Comparison of ENCODE assay signal across 8 mouse cellular contexts in genomic region chr3:22078529-22078928, GRCm38 (mm10). TPM values are rescaled to one million over a fixed set of nuclear protein-coding genes. Genes with fewer than 3 reads are reported as not detected.
DNase-seq lines count a peak whose midpoint lies in the region; ATAC-seq and TF ChIP-seq lines count a peak whose summit lies in the region.

No protein-coding gene starts in this region.

- peak overlapping the region; percentile 69 for H3K4me2 ChIP-seq in embryonic facial prominence, embryonic 13.5 days
- peak overlapping the region; percentile 96; the same call in 1 of the 2 replicates for H3K4me2 ChIP-seq in intestine, postnatal 0 days (replicated peaks; ENCODE audit: low read depth)
- H3K4me2 ChIP-seq in neural tube, embryonic 13.5 days = peak overlapping the region; percentile 72

- H3K27me3 ChIP-seq in liver, adult 2 months (ENCODE audit: control insufficient read depth, insufficient read depth, low read length) = no peaks in the 10 kb centered on the region
- no peaks in the 10 kb centered on the region for H3K27me3 ChIP-seq in embryonic facial prominence, embryonic 13.5 days
- no peaks in the 10 kb centered on the region for H3K27me3 ChIP-seq in intestine, postnatal 0 days (replicated peaks; ENCODE audit: control insufficient read depth, insufficient read depth, low read length)
- H3K27me3 ChIP-seq in neural tube, embryonic 13.5 days = no peaks in the 10 kb centered on the region

- peaks cover 36% of the 10 kb centered on the region for H3K4me1 ChIP-seq in liver, adult 2 months (ENCODE audit: control insufficient read depth, insufficient read depth, low read length)
- H3K4me1 ChIP-seq in embryonic facial prominence, embryonic 13.5 days = peaks cover 49% of the 10 kb centered on the region
- H3K4me1 ChIP-seq in intestine, postnatal 0 days (replicated peaks; ENCODE audit: control insufficient read depth, insufficient read depth, low read length) = no peaks in the 10 kb centered on the region
- H3K4me1 ChIP-seq in neural tube, embryonic 13.5 days (replicated peaks) = peaks cover 53% of the 10 kb centered on the region

- H3K36me3 ChIP-seq in liver, adult 2 months (ENCODE audit: control insufficient read depth, insufficient read depth, low read length) = no peaks in the 10 kb centered on the region
- peaks cover 4% of the 10 kb centered on the region; the same call in 1 of the 2 replicates for H3K36me3 ChIP-seq in embryonic facial prominence, embryonic 13.5 days
- no peaks in the 10 kb centered on the region; the same call in 1 of the 2 replicates for H3K36me3 ChIP-seq in intestine, postnatal 0 days (ENCODE audit: control insufficient read depth, insufficient read depth)
- H3K36me3 ChIP-seq in neural tube, embryonic 13.5 days = no peaks in the 10 kb centered on the region

- no peak for TF ChIP-seq CTCF in liver, adult 2 months (IDR thresholded peaks at IDR 0.05; ENCODE audit: low read depth, low read length)
- TF ChIP-seq CTCF in intestine, postnatal 0 days (IDR thresholded peaks at IDR 0.05; ENCODE audit: low read depth) = no peak

- DNase-seq in liver, adult 2 months (ENCODE audit: extremely low read depth, low read depth, low spot score) = no peak
- no peak for DNase-seq in liver
- DNase-seq in urinary bladder, postnatal 25 days (ENCODE audit: low spot score) = no peak
- DNase-seq in right cerebral cortex, postnatal 10 days (ENCODE audit: low spot score in 2 of 2) = no peak
- no peak for DNase-seq in layer of hippocampus, adult 9-11 months

- no peak for ATAC-seq in embryonic facial prominence, embryonic 13.5 days (ENCODE audit: insufficient number of reproducible peaks, insufficient read depth, low FRiP score, low TSS enrichment, low read depth)
- ATAC-seq in intestine, postnatal 0 days = no peak
- ATAC-seq in neural tube, embryonic 13.5 days (ENCODE audit: low read depth) = no peak

- WGBS in liver, adult 2 months = 44% methylated on average over 3 of the region's 3 CpGs
- 46% methylated on average over 3 of the region's 3 CpGs for WGBS in embryonic facial prominence, embryonic 13.5 days
- 58% methylated on average over 3 of the region's 3 CpGs for WGBS in intestine, postnatal 0 days
- 60% methylated on average over 3 of the region's 3 CpGs for WGBS in neural tube, embryonic 13.5 days

- no peak overlapping the region for H3K27ac ChIP-seq in liver, adult 2 months (replicated peaks; ENCODE audit: insufficient read depth, low read depth, low read length)
- no peak overlapping the region for H3K27ac ChIP-seq in embryonic facial prominence, embryonic 13.5 days
- H3K27ac ChIP-seq in intestine, postnatal 0 days (ENCODE audit: low read depth, low read length) = no peak overlapping the region
- H3K27ac ChIP-seq in neural tube, embryonic 13.5 days (replicated peaks) = no peak overlapping the region

- TF ChIP-seq POLR2A in liver, adult 2 months (IDR thresholded peaks at IDR 0.05; ENCODE audit: extremely low read depth, insufficient read depth, low read length) = no peak

- no peak overlapping the region for H3K9ac ChIP-seq in liver, adult 2 months (ENCODE audit: low read depth, low read length)
- peak overlapping the region; percentile 98 for H3K9ac ChIP-seq in embryonic facial prominence, embryonic 13.5 days
- H3K9ac ChIP-seq in intestine, postnatal 0 days (ENCODE audit: low read depth, low read length) = no peak overlapping the region
- peak overlapping the region; percentile 96 for H3K9ac ChIP-seq in neural tube, embryonic 13.5 days

- peaks cover 26% of the 10 kb centered on the region; the same call in 1 of the 2 replicates for H3K79me2 ChIP-seq in liver, adult 2 months (ENCODE audit: control insufficient read depth, insufficient read depth, low read length)

- peak overlapping the region; percentile 36; the same call in 1 of the 2 replicates for H3K4me3 ChIP-seq in liver, adult 2 months (ENCODE audit: insufficient read depth, low read depth, low read length)
- H3K4me3 ChIP-seq in embryonic facial prominence, embryonic 13.5 days = peak overlapping the region; percentile 89
- H3K4me3 ChIP-seq in intestine, postnatal 0 days (ENCODE audit: low read depth, low read length) = peak overlapping the region; percentile 99; the same call in 1 of the 2 replicates
- peak overlapping the region; percentile 92 for H3K4me3 ChIP-seq in neural tube, embryonic 13.5 days

- no peaks in the 10 kb centered on the region for H3K9me3 ChIP-seq in embryonic facial prominence, embryonic 13.5 days
- no peaks in the 10 kb centered on the region for H3K9me3 ChIP-seq in intestine, postnatal 0 days (ENCODE audit: control insufficient read depth)
- no peaks in the 10 kb centered on the region for H3K9me3 ChIP-seq in neural tube, embryonic 13.5 days

RNA-seq across cellular contexts. Expression of gene Tbl1xr1, which starts 2.1 kb away (rescaled TPM):
- 35.6 and 37.3 TPM in 2 replicates for total RNA-seq in liver, adult 2 months (2014; rRNA removed)
- polyA plus RNA-seq in liver, adult 2 months (2012; rRNA removed) = 12.6 and 19.4 TPM in 2 replicates
- 22.7 and 23.7 TPM in 2 replicates for polyA plus RNA-seq in embryonic facial prominence, embryonic 13.5 days (2015; fragmentation: Nextera tagmentation; extraction: Ambion mirVana)
- polyA plus RNA-seq in intestine, postnatal 0 days (2015; fragmentation: Nextera tagmentation; extraction: Ambion mirVana) = 5.6 and 9.2 TPM in 2 replicates
- 20.7 and 20.8 TPM in 2 replicates for polyA plus RNA-seq in neural tube, embryonic 13.5 days (2015; fragmentation: Nextera tagmentation; extraction: Ambion mirVana)

Comparison
In these comparisons a context has a peak if more than half of its experiments do, and no peak if none do; other contexts are left out.
1. H3K4me3 ChIP-seq: peak in every context shown above with its lines; median percentile 99 in intestine, postnatal 0 days; 92 in neural tube, embryonic 13.5 days; 89 in embryonic facial prominence, embryonic 13.5 days; 36 in liver, adult 2 months.
2. H3K9ac ChIP-seq: peak in embryonic facial prominence, embryonic 13.5 days (single experiment) and neural tube, embryonic 13.5 days (single experiment); none in liver, adult 2 months (single experiment) and intestine, postnatal 0 days (single experiment).
3. Peak in every context shown above with its lines, with median percentiles within 50 percentile points of each other: H3K4me2 ChIP-seq.